Mouse (Mus musculus) left cerebral cortex, postnatal 14 days (tissue): ENCODE data around the gene Mmp15. TPM values are rescaled to one million over a fixed set of nuclear protein-coding genes. Genes with fewer than 3 reads are reported as not detected.

Experiments
- DNase-seq, 2 experiments: peaks; one replicate each; pipeline ENCODE4 v3.0.0; 2021 to 2022; ENCODE audit warnings: low spot score in 2 of 2, mixed read lengths in 1 of 2
- intact Hi-C: fragments of 180-260 bp; cut with DNase I; formaldehyde crosslinking; loops from one replicate; pipeline ENCODE4 v1.15.1; 2025
- total RNA-seq, 2 experiments: library from RNA; stranded (reverse); gene quantifications; 2 replicates each; pipeline ENCODE4 v1.2.3; 2021

Gene Mmp15
- total RNA-seq, 2 experiments from 2014 or later, result 23.7 to 27.4 TPM

GRCm38 (mm10) chr8:95397201-95397600 lies 45.1 kb downstream of the Mmp15 start:
- intact Hi-C loops, result no loop called here
- DNase-seq, result no peak

GRCm38 (mm10) chr8:95399131-95399530 lies 47.1 kb downstream of the Mmp15 start:
- DNase-seq, result no peak
- intact Hi-C loops, result no loop called here

GRCm38 (mm10) chr8:95401091-95401490 lies 49.0 kb downstream of the Mmp15 start:
- intact Hi-C loops, result no loop called here
- DNase-seq, result no peak

DNA sequence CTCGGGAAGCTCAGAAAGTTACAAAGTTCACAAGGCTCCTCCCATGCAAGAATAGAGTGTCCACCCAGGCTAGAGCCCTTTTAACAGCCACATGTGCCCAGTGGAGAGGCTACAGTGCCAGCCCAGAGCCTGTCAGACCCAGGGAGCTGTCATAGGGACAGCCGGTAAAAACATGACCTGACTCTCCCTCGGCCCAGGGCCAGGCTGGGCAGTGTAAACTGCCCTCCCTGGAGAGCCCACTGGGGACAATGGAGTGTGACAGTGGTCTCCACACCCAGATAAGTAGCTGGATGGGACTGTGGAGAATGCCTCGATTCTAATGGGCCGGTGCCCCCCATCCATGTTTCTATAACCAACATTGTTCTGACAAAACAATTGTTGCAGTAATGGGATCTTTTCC lies 57.5 kb downstream of the Mmp15 start:
- intact Hi-C loops, result no loop called here
- no peak for DNase-seq

DNA sequence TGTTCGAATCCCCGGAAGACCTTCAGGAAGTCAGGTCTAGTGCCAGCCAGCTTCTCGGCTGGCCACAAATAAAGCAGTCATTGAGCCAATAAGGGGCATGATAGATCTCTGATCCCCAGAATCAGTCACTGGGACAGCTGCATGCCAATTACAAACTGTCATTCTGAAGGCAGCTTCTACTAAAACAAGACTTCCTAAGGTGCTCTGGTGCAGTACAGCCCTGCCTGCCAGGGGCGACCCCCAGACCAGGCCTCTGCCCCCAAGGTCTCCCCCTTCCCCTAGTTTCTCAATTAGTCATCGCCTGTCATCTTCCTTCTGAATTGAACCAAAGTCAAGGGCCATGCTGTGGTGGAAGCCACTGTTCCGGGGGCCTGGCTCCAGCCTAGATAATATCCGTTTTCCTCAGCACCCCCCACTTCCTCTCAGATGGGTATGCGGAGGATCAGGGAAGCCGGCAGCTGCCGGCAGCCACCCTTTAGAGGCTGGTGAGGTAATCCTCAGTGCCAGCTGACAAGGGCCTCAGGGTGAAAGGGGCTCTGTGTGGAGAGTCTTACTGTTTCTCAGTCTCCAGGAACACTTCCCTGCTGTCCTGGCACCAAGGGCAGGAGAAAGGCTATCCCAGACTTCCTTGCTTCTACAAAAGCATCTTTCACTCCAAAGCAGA lies 59.4 kb downstream of the Mmp15 start:
- DNase-seq, result peak; percentile 25 to 41
- intact Hi-C loops, result no loop called here

- intact Hi-C loops, result no loop called here
- DNase-seq, result no peak
These were observed 70.2 kb downstream of the Mmp15 start for GRCm38 (mm10) chr8:95422193-95422810.

Other genes starting within 250 kb of the Mmp15 start
- gene Kifc3, start 149.5 kb upstream of the Mmp15 start, total RNA-seq, result 10 to 100 TPM; 52.9 to 60.3 TPM
- 1 to 10 TPM in 1 of 2 experiments, under 1 TPM in 1; 0.97 to 1.3 TPM for gene Cngb1, start 45.7 kb upstream of the Mmp15 start, total RNA-seq
- under 1 TPM; 0.74 to 0.90 TPM for gene Tepp, start 41.7 kb upstream of the Mmp15 start, total RNA-seq
- gene Zfp319, start 20.3 kb upstream of the Mmp15 start, total RNA-seq, result 10 to 100 TPM; 16.1 to 16.3 TPM
- gene Usb1, start 20.0 kb upstream of the Mmp15 start, total RNA-seq, result 10 to 100 TPM; 14.4 to 19.3 TPM
- 10 to 100 TPM; 64.9 to 65.9 TPM for gene Cfap20, start 82.6 kb downstream of the Mmp15 start, total RNA-seq
- gene Csnk2a2, start 137.8 kb downstream of the Mmp15 start, total RNA-seq, result 10 to 100 TPM; 83.1 to 91.0 TPM
- 1 to 10 TPM in 1 of 2 experiments, under 1 TPM in 1; 0.81 to 1.3 TPM for gene Ccdc113, start 181.8 kb downstream of the Mmp15 start, total RNA-seq
- gene Prss54, start 224.1 kb downstream of the Mmp15 start, total RNA-seq, result under 1 TPM; 0.31 to 0.38 TPM